Mouse (Mus musculus) cerebellum, adult 11 months (tissue): Measurements from ENCODE around the gene Cfap70.

Source experiments
- DNase-seq: peaks from one replicate; pipeline ENCODE4 v3.0.0; 2022

Gene Cfap70

DNA sequence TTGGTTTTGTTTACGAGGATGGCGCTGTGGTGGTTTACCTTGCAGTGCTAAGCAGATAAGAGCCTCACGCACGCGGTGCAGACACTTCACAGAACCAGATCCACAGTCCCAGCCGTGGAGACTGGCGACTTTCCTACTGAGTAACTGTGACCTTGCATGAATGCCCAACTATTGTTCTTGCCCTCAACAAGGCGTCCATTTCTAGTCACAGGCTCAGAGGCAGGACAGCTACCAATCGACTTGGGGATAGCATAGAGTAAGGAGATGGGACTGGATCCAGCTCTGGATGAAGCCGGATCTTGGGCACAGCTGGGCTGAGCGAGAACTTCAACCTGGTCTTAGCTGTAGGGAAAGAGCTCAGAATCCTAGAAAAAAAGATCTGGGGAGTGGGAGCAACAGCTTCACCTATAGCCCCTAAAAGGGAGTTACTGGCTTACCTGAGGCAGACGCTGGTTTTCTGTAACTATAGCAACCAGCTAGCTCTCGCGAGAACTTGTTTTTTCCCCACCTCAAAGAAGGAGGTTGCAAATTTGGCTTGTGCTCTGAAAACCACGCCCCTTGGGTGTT lies at the start of gene Cfap70:
Gene Cfap70, minus strand, starts transcription at position 462 of the 567 bp plus-strand sequence.
- DNase-seq: no peak

DNA sequence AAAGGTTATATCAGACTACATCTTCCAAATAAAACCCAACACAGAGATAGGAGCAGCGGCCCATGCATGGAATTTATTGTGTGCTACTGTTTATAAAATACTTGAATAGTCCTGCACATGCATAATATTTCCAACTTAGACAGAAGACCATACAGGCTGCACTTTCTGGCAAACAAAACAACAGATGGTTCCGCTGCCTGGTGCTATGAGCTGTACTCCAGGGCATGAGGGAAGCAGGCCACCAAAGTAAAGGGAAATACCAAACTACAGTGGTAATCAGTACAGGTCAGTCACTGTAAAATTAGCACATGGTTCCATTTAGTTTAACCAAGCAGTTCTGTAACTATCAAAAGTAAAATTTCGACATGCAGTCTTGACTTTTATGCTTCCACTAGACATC lies 48.0 kb upstream of the Cfap70 start:
- peak; percentile 22 for DNase-seq

DNA sequence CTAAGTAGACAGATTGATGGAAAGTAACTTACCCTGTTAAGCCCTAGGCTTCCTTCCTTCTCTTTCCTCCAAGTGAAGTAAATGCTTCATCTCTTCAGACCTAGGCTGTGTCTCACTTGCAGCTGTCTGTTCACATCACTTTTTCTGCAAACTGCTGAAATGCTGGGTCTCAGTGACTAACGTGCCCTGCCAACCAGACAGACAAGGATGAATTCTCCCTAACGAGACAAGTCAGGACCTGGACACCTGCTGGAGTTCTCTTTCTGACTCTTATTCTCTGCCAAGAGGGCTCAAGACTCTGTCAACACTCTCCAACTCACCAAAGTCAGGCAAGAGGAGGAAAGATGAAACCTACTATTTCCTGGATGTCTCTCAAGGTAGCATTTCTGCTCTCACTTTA lies 44.6 kb upstream of the Cfap70 start, which contains the start of gene Mss51:
Gene Mss51, minus strand, starts transcription at position 299 of the 400 bp plus-strand sequence.
- no peak for DNase-seq

DNA sequence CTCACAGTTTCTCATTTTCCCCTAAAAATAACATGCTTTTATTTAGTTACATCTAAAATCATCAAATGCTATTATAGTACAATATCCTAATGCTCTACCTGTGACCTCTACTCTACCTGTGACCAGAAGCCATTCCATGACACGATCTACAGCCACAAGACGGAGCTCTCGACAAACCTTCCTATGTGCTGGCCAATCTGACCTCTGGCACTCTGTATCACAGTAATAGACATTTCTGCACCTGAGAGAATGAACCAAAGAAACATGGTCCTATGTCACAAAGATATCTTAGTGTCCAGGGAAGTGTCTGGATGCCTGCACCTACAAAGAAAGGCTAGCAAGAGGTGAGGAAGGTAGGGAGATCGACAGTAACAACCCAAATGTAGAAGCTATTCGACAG lies 34.0 kb upstream of the Cfap70 start:
- no peak for DNase-seq

DNA sequence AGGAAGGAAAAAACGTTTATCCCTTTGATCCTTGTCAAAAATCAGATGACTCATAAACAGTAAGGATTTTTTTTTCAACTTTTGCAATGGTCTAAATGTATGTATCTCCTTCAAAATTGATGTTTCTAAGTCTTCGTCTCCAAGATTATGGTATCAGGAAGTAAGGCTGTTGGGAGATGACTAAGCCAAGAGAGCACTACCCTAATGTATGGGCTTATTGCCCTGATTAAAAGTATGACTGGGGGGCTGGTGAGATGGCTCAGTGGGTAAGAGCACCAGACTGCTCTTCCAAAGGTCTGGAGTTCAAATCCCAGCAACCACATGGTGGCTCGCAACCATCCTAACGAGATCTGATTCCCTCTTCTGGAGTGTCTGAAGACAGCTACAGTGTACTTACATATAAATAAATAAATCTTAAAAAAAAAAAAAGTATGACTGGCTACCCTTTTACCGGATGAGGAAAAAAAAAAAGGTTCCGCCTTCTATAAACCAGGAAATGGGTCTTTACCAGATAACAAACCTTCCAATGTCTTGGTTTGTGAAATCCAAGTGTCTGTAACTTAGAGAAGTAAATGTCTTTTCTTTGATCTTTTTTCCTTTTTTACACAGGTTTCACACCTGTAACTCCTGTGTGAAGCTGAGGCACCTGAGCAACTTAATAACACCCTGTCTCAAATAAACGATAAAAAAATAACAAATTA lies 30.2 kb upstream of the Cfap70 start:
- no peak for DNase-seq

DNA sequence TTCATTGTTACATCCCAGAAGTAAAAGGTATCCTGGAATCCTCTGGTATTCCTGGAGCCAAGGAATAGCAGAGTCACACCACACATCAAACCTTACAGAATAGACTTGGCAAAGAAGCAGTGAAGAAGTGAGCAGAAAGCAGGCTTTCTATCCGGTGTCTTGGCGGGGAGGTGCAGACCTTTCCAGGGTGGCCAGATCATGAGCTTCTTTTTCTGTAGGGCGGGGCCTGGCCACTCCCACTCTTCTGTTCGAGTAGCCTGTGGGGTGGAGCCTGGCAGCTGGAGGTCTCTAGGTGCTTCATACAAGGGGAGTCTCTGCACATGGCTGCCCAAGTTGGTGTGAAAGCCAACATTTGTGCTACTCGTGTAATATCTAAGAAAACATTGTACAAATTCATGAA lies 29.2 kb upstream of the Cfap70 start:
- DNase-seq: no peak

DNA sequence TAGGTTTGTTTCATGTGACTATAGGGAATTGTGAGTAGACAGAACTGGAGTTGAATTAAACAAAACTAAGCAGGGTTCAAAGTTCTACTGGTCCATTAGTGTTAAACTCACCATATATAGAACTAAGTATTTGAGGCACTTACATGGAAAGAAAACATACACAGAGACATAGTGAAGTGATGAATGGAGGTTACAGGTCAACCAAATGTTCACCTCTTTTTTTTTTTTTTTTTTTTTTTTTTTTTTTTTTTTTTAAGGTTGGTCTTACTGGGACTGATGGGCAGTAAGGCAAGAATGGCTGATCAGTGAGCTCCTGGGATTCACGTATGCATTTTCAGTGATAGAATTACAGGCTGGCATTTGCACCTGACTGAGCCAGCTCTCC lies 28.2 kb upstream of the Cfap70 start:
- no peak for DNase-seq

DNA sequence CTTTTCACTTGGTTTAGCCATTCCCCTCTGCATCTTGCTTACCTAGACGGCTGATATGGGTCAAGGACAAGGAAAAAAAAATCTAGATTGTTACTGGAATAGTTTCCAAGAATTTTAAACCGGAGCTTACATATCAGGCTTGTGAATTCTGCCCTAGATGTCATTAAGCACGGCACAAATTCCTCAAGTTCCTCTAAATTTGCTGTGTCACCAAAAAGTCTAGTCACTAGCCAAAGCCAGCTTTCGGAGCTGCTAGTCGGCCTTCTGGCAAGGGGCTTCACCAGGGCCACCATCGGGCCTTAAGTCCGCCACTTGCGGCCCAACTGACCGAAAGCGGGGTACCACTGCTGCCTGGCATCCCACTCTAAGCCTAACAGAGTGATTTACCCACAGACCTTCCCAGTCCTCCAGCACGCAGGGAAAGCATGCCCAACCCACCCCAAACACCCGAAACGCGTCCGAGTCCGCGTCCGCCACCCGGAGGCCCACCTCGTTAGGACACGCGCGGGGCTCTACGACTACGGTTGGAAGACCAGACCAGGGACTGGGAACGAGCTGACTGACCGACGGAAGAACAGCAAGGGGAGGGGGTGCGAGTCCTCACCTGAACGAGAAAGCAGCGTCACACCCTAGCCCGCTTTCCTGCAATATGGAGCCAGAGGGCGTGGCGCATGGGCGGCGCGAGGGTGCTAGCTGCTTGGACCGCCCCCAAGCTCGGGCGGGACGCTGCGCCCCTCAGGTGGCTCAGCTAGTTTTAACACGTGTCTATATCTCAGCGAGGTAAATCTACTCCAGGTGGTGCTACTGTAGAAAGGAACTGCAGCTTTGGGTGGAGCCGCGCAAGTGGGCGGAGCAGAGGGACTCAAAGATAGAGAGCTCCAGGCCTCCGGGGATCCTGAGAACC lies 27.5 kb upstream of the Cfap70 start, which contains the start of gene Anxa7:
Gene Anxa7, minus strand, starts transcription at position 843 of the 904 bp plus-strand sequence.
- peak; percentile 64 for DNase-seq

DNA sequence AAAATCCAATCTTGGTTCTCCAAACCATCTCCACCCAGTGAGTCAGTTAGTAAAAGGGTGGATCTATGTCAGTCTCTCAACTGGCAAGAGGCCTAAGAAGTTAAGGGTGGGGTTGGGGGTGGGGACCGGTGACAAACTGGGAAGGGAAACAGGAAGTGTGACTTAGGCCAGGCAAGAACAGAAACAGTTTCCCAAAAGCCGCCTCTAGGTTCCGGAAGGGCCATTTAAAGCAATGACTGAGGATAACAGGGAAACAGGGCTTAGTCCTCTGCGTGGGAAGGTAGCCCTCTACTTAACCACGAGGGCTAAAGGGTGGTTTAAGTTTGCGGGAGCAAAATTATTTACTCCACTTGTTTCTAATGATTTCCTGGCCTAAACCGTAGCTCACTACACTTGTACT lies 26.8 kb upstream of the Cfap70 start:
- DNase-seq: no peak

DNA sequence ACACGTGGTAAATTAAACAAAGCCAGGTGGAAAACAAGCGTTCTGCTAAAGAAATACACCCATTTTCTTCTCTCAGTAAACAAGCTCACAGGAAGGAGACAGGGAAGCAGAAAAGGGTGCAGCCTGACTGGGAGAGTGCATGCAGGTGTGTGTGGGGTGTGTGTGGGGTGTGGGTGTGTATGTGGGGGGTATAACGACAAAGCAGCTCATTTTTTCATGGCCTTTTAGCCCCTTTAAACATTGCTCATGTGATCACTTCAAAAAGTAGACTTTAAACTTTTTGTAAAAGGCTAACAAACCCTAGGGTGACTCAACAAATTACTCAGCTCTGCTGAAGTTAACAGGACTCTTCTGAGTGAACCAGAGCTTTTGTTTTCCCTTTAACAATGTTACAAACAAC lies 26.4 kb upstream of the Cfap70 start:
- no peak for DNase-seq

DNA sequence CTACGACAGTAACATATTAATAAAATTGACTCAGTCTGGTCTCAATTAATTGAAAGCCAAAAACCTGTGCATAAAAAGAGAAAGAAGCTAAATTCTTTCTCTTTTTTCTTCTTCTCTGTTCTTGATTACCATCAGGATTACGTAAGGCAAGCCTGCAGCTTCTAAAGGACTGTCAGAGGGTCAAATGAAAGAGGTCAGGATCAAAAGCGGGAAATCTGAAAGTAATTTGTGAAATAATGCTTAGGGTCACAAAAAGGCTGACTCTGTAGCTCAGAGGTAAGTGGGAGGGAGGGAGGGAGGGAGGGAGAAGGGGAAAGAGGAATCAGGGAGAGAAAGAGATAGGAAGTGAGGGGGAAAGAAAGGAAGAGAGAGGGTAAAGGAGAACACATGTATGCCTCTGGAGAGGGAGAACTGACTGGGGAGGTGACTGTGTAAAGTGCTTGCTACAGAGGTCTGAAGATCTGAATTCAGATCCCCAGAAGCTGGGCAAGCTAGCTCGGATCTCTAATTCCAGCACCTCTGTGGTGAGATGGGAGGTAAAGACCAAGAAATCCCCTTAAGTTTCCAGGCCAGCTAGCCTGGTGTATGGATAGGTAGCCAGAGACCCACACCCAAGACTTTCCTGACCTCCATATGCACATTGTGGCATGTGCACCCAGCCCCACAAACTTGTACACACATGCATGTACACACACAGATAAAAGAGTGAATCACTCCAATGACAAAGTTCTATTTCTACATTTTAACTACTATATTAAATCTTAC lies 25.4 kb upstream of the Cfap70 start:
- DNase-seq: no peak

DNA sequence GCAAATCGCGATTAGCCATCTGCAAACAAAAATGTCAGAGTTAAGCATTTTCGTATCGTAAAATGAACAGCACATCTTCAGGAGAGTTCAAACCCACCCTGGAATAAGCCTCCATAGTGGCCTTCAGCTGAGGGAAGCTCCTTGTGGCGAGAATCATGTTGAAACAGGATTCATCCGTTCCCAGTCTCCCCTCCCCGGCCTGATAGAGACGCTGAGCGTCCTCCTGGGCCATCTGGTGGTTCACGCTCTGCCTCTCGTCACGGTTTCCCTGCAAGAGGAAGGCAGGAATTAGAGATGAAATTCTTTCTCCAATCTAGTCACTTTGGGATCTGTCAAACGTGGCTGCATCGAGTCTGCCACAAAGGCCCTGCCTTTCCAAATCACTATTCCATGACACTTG lies 8.2 kb upstream of the Cfap70 start:
- no peak for DNase-seq

DNA sequence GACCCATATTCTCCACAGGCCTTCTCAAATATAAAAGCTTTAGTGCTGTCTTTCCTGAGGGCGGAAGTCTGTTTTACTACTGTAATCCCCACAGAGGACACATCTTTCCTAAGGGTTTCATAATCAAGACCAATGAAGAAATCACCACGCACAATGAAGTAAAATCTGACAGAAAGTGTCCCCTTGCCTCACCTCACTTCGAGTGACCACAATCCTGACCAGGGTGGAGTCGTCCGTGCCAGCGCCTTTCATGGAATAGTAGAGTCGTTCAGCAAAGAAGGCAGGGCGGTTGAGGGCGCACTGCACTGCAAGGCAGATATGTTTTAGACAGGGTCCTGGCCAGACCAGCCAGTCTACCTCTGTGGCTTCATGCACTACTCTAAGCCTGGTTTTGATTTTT lies 6.4 kb upstream of the Cfap70 start:
- DNase-seq: no peak

DNA sequence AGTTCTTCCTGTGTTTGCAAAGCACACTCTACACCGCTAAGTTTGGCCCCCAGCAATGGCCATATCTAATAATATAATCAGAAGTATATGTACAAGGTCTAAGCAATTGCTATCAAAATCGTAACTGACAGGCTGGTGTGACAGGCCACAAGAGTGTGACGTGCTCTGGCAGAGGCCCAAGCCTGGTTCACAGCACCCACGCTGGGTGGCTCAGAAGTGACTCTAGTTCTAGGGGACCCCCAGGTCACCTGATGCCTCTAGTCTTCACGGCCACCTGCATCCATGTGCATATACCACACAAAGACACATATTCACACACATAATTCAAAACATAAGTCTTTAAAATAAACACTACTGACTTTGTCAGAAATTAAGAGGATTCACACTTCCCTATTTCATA lies 903 bp upstream of the Cfap70 start:
- no peak for DNase-seq

DNA sequence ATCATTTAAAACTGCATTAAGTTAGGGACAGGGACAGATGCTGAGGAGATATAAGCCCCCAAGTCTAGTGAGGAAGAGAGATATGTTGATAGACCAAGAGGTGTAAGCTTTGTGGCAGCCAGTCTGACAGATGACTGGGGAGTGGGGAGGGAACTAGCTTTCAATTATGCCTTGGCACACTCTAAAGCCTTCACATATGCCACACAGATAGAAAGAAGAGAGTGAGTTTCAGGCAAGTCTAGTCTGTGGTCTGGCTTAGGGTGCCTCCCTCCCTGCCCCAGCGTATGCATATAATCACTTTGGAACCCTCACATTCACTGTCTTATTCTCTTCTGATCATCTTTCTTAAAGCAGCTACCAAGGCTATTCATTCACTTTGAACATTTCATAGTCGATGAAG lies 724 bp downstream of the Cfap70 start:
- no peak for DNase-seq

DNA sequence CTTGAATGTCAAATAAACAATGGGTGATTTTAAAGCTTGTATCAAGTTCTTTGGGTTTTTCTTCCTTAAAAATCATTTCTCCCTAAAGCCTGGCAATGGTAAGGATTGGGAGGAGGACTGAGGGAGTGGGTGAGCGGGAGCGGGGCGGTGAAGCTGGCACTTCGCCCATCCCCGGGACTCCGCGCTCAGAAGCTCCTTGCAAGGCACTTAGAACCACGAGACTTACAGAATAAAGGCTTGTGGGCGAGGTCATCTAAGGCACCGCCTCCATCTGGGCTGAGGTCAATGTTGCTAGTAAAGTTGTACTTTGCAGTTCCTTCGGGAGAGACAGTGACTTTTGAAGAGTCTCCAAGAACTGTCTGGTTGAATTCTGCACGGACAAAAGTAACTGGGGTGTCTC lies 4.8 kb downstream of the Cfap70 start:
- no peak for DNase-seq

DNA sequence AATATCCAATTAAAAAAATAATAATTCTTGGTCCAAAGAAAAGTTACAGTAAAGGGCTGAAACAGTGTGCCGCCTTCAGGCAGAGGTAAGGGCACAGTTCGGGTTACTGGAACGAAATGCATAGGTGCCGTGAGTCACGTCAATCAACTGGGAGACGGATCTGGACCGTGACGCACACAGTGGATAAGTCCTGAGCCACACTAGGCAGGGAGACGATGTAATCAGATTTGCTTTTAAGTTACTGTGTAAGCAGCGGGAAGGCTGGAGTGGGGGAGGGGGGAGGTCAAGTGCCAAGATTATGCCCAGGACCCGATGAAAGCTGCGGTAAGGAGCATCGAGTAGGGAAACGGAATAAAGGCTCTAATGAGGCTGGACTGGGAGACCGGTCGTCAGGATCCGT lies 9.8 kb downstream of the Cfap70 start:
- no peak for DNase-seq

DNA sequence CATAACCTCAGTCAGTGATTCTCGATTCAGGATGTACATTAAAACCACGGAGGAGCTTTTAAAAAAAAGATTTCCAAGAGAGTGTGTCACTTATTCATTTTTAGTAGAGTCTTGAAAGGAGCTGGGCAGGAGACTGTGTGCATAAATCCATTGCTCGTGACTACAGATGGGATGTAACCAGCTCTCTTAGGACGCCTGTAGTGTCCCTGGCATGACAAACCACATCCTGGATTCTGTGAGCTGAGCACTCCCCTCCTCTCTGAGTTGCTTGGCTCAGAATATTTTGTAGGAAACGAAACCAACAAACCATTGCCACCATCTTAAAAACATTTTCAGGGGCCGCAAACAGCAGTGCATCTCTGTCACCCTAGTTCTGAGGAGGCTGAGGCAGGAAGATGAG lies 15.1 kb downstream of the Cfap70 start:
- DNase-seq: no peak

DNA sequence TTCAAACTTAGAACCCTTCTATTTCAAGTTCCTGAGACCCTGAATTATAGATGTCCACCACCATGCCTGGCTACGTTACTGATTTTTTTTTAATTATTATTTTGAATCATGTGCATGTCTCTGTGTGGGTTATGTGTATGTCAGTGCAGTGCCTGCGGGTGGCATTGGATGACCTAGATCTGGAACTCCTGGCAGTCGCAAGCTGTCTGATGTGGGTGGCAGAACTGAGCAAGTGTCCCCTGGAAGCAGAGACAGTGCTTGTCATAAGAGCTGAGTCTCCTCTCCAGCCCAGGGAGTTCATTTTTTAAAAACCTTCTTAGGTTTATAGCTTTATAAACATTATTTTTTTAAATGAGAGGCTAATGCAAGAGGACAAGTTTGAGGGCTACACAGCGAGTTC lies 19.6 kb downstream of the Cfap70 start:
- no peak for DNase-seq

DNA sequence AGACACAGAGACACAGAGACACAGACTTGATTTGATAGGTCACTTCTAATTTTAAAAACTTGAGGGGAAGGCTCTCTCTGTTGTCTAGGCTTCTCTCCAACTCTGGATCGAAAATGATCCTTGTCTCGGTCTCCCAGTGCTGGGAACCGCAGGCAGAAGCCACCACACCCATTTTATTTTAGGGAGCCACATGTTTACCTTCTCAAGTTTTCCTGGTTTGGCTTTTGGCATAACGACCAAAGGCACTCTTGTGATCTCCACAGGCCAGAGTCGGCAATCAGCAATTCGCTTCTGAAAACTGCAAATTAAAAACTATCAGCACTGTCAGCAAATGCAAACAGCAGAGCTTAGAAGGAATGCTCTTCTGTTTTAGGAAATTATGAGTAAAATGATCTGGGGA lies 20.3 kb downstream of the Cfap70 start:
- DNase-seq: no peak

DNA sequence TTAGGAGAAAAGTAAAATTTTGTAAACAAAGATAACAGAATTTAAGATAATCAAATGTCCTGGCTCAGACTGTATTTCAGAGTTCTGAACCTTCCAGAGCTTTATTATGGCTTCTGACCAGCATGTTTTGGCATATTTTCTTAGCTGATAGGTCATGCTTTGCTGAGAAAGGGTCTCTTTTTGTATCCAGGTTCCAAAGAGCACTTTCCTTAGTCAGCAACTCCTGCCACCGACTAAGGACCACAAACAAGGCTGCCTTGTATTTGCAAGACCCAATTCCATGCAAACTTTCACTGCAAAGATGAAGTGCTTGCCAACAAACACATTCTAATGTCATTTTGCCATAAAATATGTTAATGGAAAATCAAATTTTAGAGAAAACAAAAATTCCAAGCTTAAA lies 22.2 kb downstream of the Cfap70 start:
- no peak for DNase-seq

DNA sequence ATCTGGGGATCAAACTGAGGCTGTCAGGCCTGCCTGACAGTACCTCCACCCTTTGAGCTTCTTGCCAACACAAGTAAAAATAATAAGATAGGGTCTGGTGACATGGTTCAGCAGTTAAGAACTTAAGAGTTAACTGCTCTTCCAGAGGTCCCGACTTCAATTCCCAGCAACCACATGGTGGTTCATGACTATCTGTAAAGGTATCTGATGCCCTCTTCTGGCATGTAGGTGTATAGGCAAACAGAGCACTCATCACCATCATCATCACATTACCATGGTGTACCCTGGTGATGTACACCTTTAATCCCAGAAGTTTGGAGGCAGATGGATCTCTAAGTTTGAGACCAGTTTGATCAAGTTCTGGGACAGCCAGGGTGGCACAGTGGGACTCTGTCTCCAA lies 23.4 kb downstream of the Cfap70 start:
- no peak for DNase-seq

DNA sequence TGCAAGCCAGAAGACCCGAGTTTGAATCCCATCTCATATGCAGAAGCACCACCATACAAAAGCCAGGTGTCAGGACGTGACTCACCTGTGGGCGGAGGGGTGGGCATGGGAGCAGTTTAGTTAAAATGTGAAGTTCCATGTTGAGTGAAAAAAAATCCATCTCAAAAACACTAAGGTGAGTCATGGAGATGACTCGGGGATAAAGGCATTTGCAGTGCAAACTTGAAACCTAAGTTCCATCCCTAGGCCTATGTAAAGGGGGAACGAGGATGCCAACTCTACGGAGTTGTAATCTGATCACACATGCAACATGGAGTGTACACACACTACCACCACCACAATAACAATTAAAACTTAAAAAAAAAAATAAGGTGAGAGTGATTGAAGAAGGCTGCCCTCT lies 29.0 kb downstream of the Cfap70 start:
- no peak for DNase-seq
